Mouse (Mus musculus): ENCODE measurements around the gene Suds3. TPM values are rescaled to one million over a fixed set of nuclear protein-coding genes. Genes with fewer than 3 reads are reported as not detected.

Gene Suds3
- total and polyA plus RNA-seq, 3 experiments, result 67.8 to 102 TPM; not detected in 1

GRCm38 (mm10) chr5:117133446-117134065 is 17.6 kb upstream of the Suds3 start (continued):
- TF ChIP-seq MEF2A (IDR thresholded peaks at IDR 0.05; ENCODE audit: extremely low read depth, insufficient replicate concordance, low read depth, low read length, poor library complexity, severe bottlenecking) (no peak), KAT2A (conservative IDR thresholded peaks at IDR 0.05; ENCODE audit: low read depth, low read length) (no peak; the same call in 1 of the 2 replicates), MAFK (IDR thresholded peaks at IDR 0.05; ENCODE audit: borderline replicate concordance, low read depth, low read length) (peak; percentile 59; the same call in 1 of the 2 replicates), TAL1 (IDR thresholded peaks at IDR 0.05; ENCODE audit: low read length) (peak; percentile 96), UBTF (IDR thresholded peaks at IDR 0.05; ENCODE audit: borderline replicate concordance, insufficient read depth, low read depth, low read length) (no peak), ZKSCAN1 (IDR thresholded peaks at IDR 0.05; ENCODE audit: low read depth, low read length) (no peak), POLR2AphosphoS5 (IDR thresholded peaks at IDR 0.05; ENCODE audit: borderline replicate concordance, low read depth, low read length) (no peak), MYC (IDR thresholded peaks at IDR 0.05; ENCODE audit: low read depth, low read length) (peak; percentile 92), POLR2A (IDR thresholded peaks at IDR 0.05; ENCODE audit: control insufficient read depth in 1 of 2, insufficient read depth in 1 of 2, low read depth in 1 of 2, low read length in 2 of 2, poor library complexity in 1 of 2) (peak; percentile 24 to 56; a peak in 2 of 4 replicates), MXI1 (IDR thresholded peaks at IDR 0.05; ENCODE audit: low read depth, low read length) (peak; percentile 93), GABPA (IDR thresholded peaks at IDR 0.05; ENCODE audit: low read depth, low read length) (no peak), E2F4 (IDR thresholded peaks at IDR 0.05; ENCODE audit: borderline replicate concordance, low read depth, low read length) (no peak), CHD2 (IDR thresholded peaks at IDR 0.05; ENCODE audit: low read length) (peak; percentile 24; the same call in 1 of the 2 replicates), ZMIZ1 (IDR thresholded peaks at IDR 0.05; ENCODE audit: low read depth, low read length) (peak; percentile 63), ETS1 (IDR thresholded peaks at IDR 0.05; ENCODE audit: low read depth, low read length) (peak; percentile 94), SIN3A (IDR thresholded peaks at IDR 0.05; ENCODE audit: low read length) (peak; percentile 84), POLR2AphosphoS2 (IDR thresholded peaks at IDR 0.05; ENCODE audit: low read length) (no peak), RAD21 (IDR thresholded peaks at IDR 0.05; ENCODE audit: low read depth, low read length) (no peak)

GRCm38 (mm10) chr5:117130726-117131125 is 14.8 kb upstream of the Suds3 start:
- no peak overlapping the region for H3K27ac ChIP-seq (ENCODE audit: control insufficient read depth, low read depth, low read length)
- no peaks in the 10 kb centered on the region for H3K27me3 ChIP-seq (ENCODE audit: control insufficient read depth in 1 of 2, insufficient read depth in 2 of 2, low read length in 2 of 2)
- TF ChIP-seq USF2 (IDR thresholded peaks at IDR 0.05; ENCODE audit: borderline replicate concordance in 1 of 2, insufficient read depth in 1 of 2, low read depth in 1 of 2, low read length in 2 of 2) (no peak), CHD2 (IDR thresholded peaks at IDR 0.05; ENCODE audit: low read length) (no peak), CTCF (IDR thresholded peaks at IDR 0.05 in 2 of 3, conservative IDR thresholded peaks at IDR 0.05 in 1 of 3; ENCODE audit: control insufficient read depth in 1 of 3, insufficient read depth in 1 of 3, low read depth in 2 of 3, low read length in 3 of 3, poor library complexity in 1 of 3, severe bottlenecking in 1 of 3) (no peak), USF1 (IDR thresholded peaks at IDR 0.05; ENCODE audit: low read depth, low read length) (no peak), ETS1 (IDR thresholded peaks at IDR 0.05; ENCODE audit: low read depth, low read length) (no peak), EP300 (IDR thresholded peaks at IDR 0.05; ENCODE audit: low read depth in 1 of 2, low read length in 2 of 2) (no peak)
- H3K9me3 ChIP-seq (replicated peaks; ENCODE audit: insufficient read depth, low read length), result no peaks in the 10 kb centered on the region
- H3K4me1 ChIP-seq (ENCODE audit: control insufficient read depth in 1 of 2, insufficient read depth in 2 of 2, low read length in 2 of 2), result peaks cover 0 to 19% of the 10 kb centered on the region in 2 experiments; a peak in 3 of 4 replicates
- no peak overlapping the region for H3K4me3 ChIP-seq (ENCODE audit: control insufficient read depth in 1 of 2, insufficient read depth in 1 of 2, low read depth in 2 of 2, low read length in 2 of 2)
- H3K79me2 ChIP-seq (ENCODE audit: control insufficient read depth, insufficient read depth, low read length, poor library complexity), result peaks cover 16% of the 10 kb centered on the region
- H3K36me3 ChIP-seq (ENCODE audit: control insufficient read depth in 1 of 2, insufficient read depth in 2 of 2, low read length in 2 of 2), result peaks cover 0 to 6% of the 10 kb centered on the region in 2 experiments; a peak in 1 of 4 replicates
- no peak overlapping the region for H3K9ac ChIP-seq (ENCODE audit: control insufficient read depth, low read depth, low read length, poor library complexity, severe bottlenecking)
- DNase-seq (ENCODE audit: low read depth, low spot score), result no peak

Measured in MEL (cell line).